Mouse (Mus musculus) ES-E14 (cell line): ENCODE results near the gene Tfpt. TPM values are rescaled to one million over a fixed set of nuclear protein-coding genes. Genes with fewer than 3 reads are reported as not detected.

Experiments
- DNase-seq: peaks from one replicate; pipeline ENCODE4 v3.0.0-alpha.2; 2013; ENCODE audit warnings: low read depth, low spot score
- H3K27ac ChIP-seq: 2 replicates; pipeline ENCODE4 v1.5.1; 2012; ENCODE audit warnings: low read depth, mild to moderate bottlenecking, low read length, moderate library complexity, mixed read lengths; ENCODE audit not compliant: poor library complexity, insufficient read depth, severe bottlenecking
- H3K36me3 ChIP-seq: 2 replicates; pipeline ENCODE4 v1.6.1; 2012; ENCODE audit warnings: mild to moderate bottlenecking, low read length, moderate library complexity, mixed read lengths; ENCODE audit not compliant: control insufficient read depth, poor library complexity, insufficient read depth, severe bottlenecking
- H3K4me1 ChIP-seq, 2 experiments: fragments of 150-350 bp in 1 of 2; sonication (generic) in 1 of 2; 2 replicates each; pipeline ENCODE4 v1.6.1; 2012; ENCODE audit warnings: low read length in 2 of 2, mild to moderate bottlenecking in 1 of 2, mixed read lengths in 1 of 2; ENCODE audit not compliant: control insufficient read depth in 2 of 2, insufficient read depth in 2 of 2, poor library complexity in 1 of 2
- H3K4me3 ChIP-seq, 2 experiments: fragments of 150-350 bp in 1 of 2; sonication (generic) in 1 of 2; 2 replicates each; pipeline ENCODE4 v1.5.1; 2012; ENCODE audit warnings: low read length in 2 of 2, low read depth in 1 of 2, mild to moderate bottlenecking in 1 of 2, mixed read lengths in 1 of 2; ENCODE audit not compliant: insufficient read depth in 1 of 2, poor library complexity in 1 of 2, severe bottlenecking in 1 of 2
- H3K9ac ChIP-seq: 2 replicates; pipeline ENCODE4 v1.6.1; 2012; ENCODE audit warnings: low read depth, mild to moderate bottlenecking, low read length, mixed read lengths; ENCODE audit not compliant: poor library complexity, insufficient read depth, severe bottlenecking
- H3K9me3 ChIP-seq: fragments of 150-350 bp; sonication (generic); 2 replicates; pipeline ENCODE4 v1.6.1; 2012; ENCODE audit warnings: low read depth, mild to moderate bottlenecking, low read length; ENCODE audit not compliant: control insufficient read depth, insufficient read depth
- CHD2 ChIP-seq: IDR thresholded peaks from 2 replicates; pipeline ENCODE4 v1.6.1; 2014; ENCODE audit warnings: mild to moderate bottlenecking, low read depth, low read length, inconsistent platforms
- HCFC1 ChIP-seq: IDR thresholded peaks from 2 replicates; pipeline ENCODE4 v1.6.1; 2012; ENCODE audit warnings: low read length, inconsistent platforms, borderline replicate concordance; ENCODE audit not compliant: insufficient read depth
- MAFK ChIP-seq: IDR thresholded peaks from 2 replicates; pipeline ENCODE4 v1.6.1; 2014; ENCODE audit warnings: mild to moderate bottlenecking, low read depth, low read length, inconsistent platforms; ENCODE audit not compliant: insufficient read depth
- ZC3H11A ChIP-seq: IDR thresholded peaks from 2 replicates; pipeline ENCODE4 v1.6.1; 2012; ENCODE audit warnings: low read depth, mild to moderate bottlenecking, inconsistent platforms, low read length, borderline replicate concordance
- ZNF384 ChIP-seq: IDR thresholded peaks from 2 replicates; pipeline ENCODE4 v1.6.1; 2012; ENCODE audit warnings: low read depth, low read length, inconsistent platforms
- in situ Hi-C, 2 experiments: fragments of 600-800 bp; cut with MboI; formaldehyde crosslinking; loops; one replicate each; pipeline ENCODE4 v1.15.1; 2025; ENCODE audit warnings: low sequenced_read_pairs in 2 of 2, inconsistent platforms in 1 of 2; ENCODE audit not compliant: unreplicated experiment in 2 of 2
- total RNA-seq: library from RNA; depleted of rRNA; stranded (reverse); fragments of 300-350 nt; gene quantifications from 2 replicates; pipeline ENCODE4 v1.2.3, GENCODE M21; 2012

The Tfpt gene
- total RNA-seq, 1 experiment = 29.1 TPM

- H3K9me3 ChIP-seq = no peaks in the 10 kb centered on the region
- in situ Hi-C loops = no loop called here
- no peak overlapping the region for H3K9ac ChIP-seq
- H3K4me1 ChIP-seq = peaks cover 0 to 6% of the 10 kb centered on the region in 2 experiments; a peak in 1 of 4 replicates
- peaks cover 3% of the 10 kb centered on the region; the same call in 1 of the 2 replicates for H3K36me3 ChIP-seq
- no peak for TF ChIP-seq HCFC1
- TF ChIP-seq ZC3H11A = 0 out of 2 replicates have a peak, but pooled peaks have one; percentile 34
- peak; percentile 88 for DNase-seq
- no peak overlapping the region for H3K27ac ChIP-seq
- no peak overlapping the region for H3K4me3 ChIP-seq
These were observed 44.9 kb upstream of the Tfpt start for GRCm38 (mm10) chr7:3674507-3675227.

GRCm38 (mm10) chr7:3666921-3667391, 37.2 kb upstream of the Tfpt start:
- Histone ChIP-seq H3K36me3 (peaks cover 6% of the 10 kb centered on the region; the same call in 1 of the 2 replicates), H3K9me3 (no peaks in the 10 kb centered on the region), H3K9ac (peak overlapping the region; percentile 51; the same call in 1 of the 2 replicates), H3K4me3 (peak overlapping the region; percentile 52 to 56), H3K4me1 (peaks cover 0 to 4% of the 10 kb centered on the region in 2 experiments; a peak in 2 of 4 replicates), H3K27ac (0 out of 2 replicates have a peak overlapping the region, but pooled peaks have one; percentile 22)
- in situ Hi-C loops = no loop called here
- DNase-seq = peak; percentile 45
- no peak for TF ChIP-seq ZNF384
- TF ChIP-seq CHD2 = no peak
- no peak for TF ChIP-seq ZC3H11A
- TF ChIP-seq HCFC1 = no peak
- no peak for TF ChIP-seq MAFK

DNA sequence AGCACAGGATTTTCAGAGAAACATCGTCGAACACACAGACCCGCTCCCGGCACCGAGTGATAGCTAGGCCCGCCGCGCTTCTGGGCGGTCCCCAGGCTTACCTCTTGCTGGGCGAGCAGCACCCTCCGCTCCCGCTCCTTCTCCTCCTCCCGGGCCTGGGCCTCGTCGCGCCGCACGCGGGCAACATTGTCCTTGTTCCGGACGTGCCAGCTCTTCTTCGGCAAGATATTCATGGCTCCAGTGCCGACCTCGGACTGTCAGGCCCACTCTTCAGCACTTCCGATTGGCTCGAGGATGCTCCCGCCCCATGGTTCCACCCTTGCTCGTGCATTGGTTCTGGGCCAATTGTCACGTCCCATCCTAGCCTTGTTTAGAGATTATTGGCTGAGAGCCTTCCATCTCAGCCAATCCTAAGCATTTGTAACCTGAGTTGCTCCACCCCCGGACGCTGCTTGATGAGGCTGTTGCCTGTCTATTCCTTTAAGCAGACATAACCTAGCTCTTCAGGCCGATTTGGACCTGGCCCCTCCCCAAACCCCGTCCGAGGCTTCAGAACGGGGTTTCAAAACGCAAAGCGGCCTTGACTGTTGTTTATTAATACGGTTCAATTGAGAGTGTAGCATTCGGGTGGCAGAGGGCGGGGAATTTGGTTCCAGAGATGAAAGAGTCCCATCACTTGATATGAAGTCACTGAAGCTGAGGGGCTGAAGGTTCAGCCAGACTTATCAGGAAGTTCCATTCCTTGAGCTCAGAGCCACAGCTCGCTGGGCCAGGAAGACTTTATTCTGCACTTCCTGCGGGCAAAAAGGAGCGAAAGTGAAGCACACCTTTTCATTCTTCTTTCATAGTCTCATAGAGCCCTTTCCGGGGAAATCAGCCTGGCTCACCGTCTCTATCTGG, 35.7 kb upstream of the Tfpt start, which contains the start of gene Leng1:
Gene Leng1 (minus strand): TSS at position 626 of the 900 bp plus-strand sequence.
- in situ Hi-C loops = no loop called here
- DNase-seq = peak; percentile 98
- TF ChIP-seq ZC3H11A (no peak), CHD2 (peak; percentile 89), ZNF384 (no peak), MAFK (no peak), HCFC1 (no peak)
- Histone ChIP-seq H3K4me3 (peak within 1 kb of the TSS; percentile 78 to 81), H3K9ac (peak within 1 kb of the TSS; percentile 80), H3K9me3 (no peaks in the 10 kb centered on the region), H3K27ac (no peak within 1 kb of the TSS), H3K36me3 (peaks cover 18% of the 10 kb centered on the region), H3K4me1 (peaks cover 0 to 4% of the 10 kb centered on the region in 2 experiments; a peak in 2 of 4 replicates)

- peak overlapping the region; percentile 78 to 81 for H3K4me3 ChIP-seq
- TF ChIP-seq CHD2 (no peak), ZNF384 (peak; percentile 64)
- peaks cover 0 to 4% of the 10 kb centered on the region in 2 experiments; a peak in 2 of 4 replicates for H3K4me1 ChIP-seq
- H3K36me3 ChIP-seq = peaks cover 24% of the 10 kb centered on the region
- H3K27ac ChIP-seq = no peak overlapping the region
- in situ Hi-C loops = no loop called here
- peak overlapping the region; percentile 80 for H3K9ac ChIP-seq
- no peaks in the 10 kb centered on the region for H3K9me3 ChIP-seq
- no peak for DNase-seq
These were observed 34.9 kb upstream of the Tfpt start for GRCm38 (mm10) chr7:3664524-3665214.
